Mouse (Mus musculus): Measurements from ENCODE around the gene Supt3.

GRCm38 (mm10) chr17:45056894-45057293 lies 279.9 kb downstream of the Supt3 start:
- TF ChIP-seq GATA1 (IDR thresholded peaks at IDR 0.05; ENCODE audit: borderline replicate concordance, low read length) = no peak
- no peak for TF ChIP-seq FLI1 (IDR thresholded peaks at IDR 0.05; ENCODE audit: low read length)
